Mouse (Mus musculus) urinary bladder, postnatal 36 days (tissue): ENCODE results near the gene AL732309.1.
"Not testable (repeated sequence)": the region's sequence is repeated elsewhere in the genome, so short reads cannot be mapped to it uniquely, and the experiment has no call there.

ENCODE experiments used
- DNase-seq, 2 experiments: peaks; one replicate each; pipeline ENCODE4 v3.0.0; 2022; ENCODE audit warnings: low spot score in 2 of 2, mixed read lengths in 1 of 2

AL732309.1 gene

GRCm38 (mm10) chr2:25267746-25268309 is 21.2 kb upstream of the AL732309.1 start:
- no peak for DNase-seq

- no peak for DNase-seq
These were observed 20.6 kb upstream of the AL732309.1 start for GRCm38 (mm10) chr2:25267241-25267640.

- DNase-seq = peak in 1 of 2 experiments; percentile 66
These were observed 20.1 kb upstream of the AL732309.1 start for GRCm38 (mm10) chr2:25266720-25267119.

GRCm38 (mm10) chr2:25265897-25266656 is 19.4 kb upstream of the AL732309.1 start:
- peak in 1 of 2 experiments; percentile 62 for DNase-seq

- DNase-seq = no peak
These were observed 18.2 kb upstream of the AL732309.1 start for GRCm38 (mm10) chr2:25264851-25265250.

GRCm38 (mm10) chr2:25264286-25264660 is 17.6 kb upstream of the AL732309.1 start:
- no peak for DNase-seq

GRCm38 (mm10) chr2:25263623-25264285 is 17.1 kb upstream of the AL732309.1 start:
- no peak for DNase-seq

GRCm38 (mm10) chr2:25262795-25263622 is 16.3 kb upstream of the AL732309.1 start:
- no peak for DNase-seq

- DNase-seq = peak; percentile 89 to 95
These were observed 15.7 kb upstream of the AL732309.1 start, which contains the start of gene Tprn for GRCm38 (mm10) chr2:25262291-25262767. TSS of gene Tprn (plus strand) at chr2:25262618.

GRCm38 (mm10) chr2:25261870-25262269 is 15.2 kb upstream of the AL732309.1 start:
- no peak for DNase-seq

- DNase-seq = no peak
These were observed 12.2 kb upstream of the AL732309.1 start for GRCm38 (mm10) chr2:25258887-25259286.

- not testable (repeated sequence) for DNase-seq
These were observed 10.6 kb upstream of the AL732309.1 start for GRCm38 (mm10) chr2:25257250-25257649.

- peak in 1 of 2 experiments; percentile 52 for DNase-seq
These were observed 9.9 kb upstream of the AL732309.1 start for GRCm38 (mm10) chr2:25256443-25257109.

GRCm38 (mm10) chr2:25255284-25255779 is 8.7 kb upstream of the AL732309.1 start, which contains the start of gene Tmem203:
TSS of gene Tmem203 (plus strand) at chr2:25255439.
- DNase-seq = peak; percentile 86

- DNase-seq = no peak
These were observed 5.7 kb upstream of the AL732309.1 start for GRCm38 (mm10) chr2:25252331-25252730.

GRCm38 (mm10) chr2:25244144-25244543 is 2.5 kb downstream of the AL732309.1 start:
- DNase-seq = no peak

GRCm38 (mm10) chr2:25243342-25243741 is 3.3 kb downstream of the AL732309.1 start:
- DNase-seq = no peak

- DNase-seq = no peak
These were observed 4.6 kb downstream of the AL732309.1 start, which contains the start of the genes Rnf208 and Cysrt1 for GRCm38 (mm10) chr2:25242101-25242506. TSS of gene Rnf208 (plus strand) at chr2:25242255. TSS of gene Cysrt1 (minus strand) at chr2:25242452.

GRCm38 (mm10) chr2:25241438-25241775 is 5.3 kb downstream of the AL732309.1 start:
- DNase-seq = no peak

GRCm38 (mm10) chr2:25240723-25241437 is 5.8 kb downstream of the AL732309.1 start:
- peak; percentile 43 to 71 for DNase-seq
